In genomic region chr10:127048608-127049394, GRCm38 (mm10) we compare ENCODE assay signal across 8 mouse cellular contexts. TPM values are rescaled to one million over a fixed set of nuclear protein-coding genes. Genes with fewer than 3 reads are reported as not detected.
DNase-seq lines count a peak whose midpoint lies in the region; ATAC-seq lines count a peak whose summit lies in the region.

No protein-coding gene starts in this region.

- no peaks in the 10 kb centered on the region for H3K9me3 ChIP-seq in forebrain, embryonic 11.5 days (ENCODE audit: control insufficient read depth, low read length)
- H3K9me3 ChIP-seq in forebrain, embryonic 15.5 days: no peaks in the 10 kb centered on the region
- no peaks in the 10 kb centered on the region for H3K9me3 ChIP-seq in lung, embryonic 15.5 days
- H3K9me3 ChIP-seq in intestine, embryonic 14.5 days (ENCODE audit: control insufficient read depth, low read length): no peaks in the 10 kb centered on the region
- no peaks in the 10 kb centered on the region for H3K9me3 ChIP-seq in neural tube, embryonic 11.5 days (ENCODE audit: control insufficient read depth, low read length)

- ATAC-seq in forebrain, embryonic 11.5 days (replicated peaks; ENCODE audit: low FRiP score): no peak
- no peak for ATAC-seq in forebrain, embryonic 15.5 days (replicated peaks)
- no peak for ATAC-seq in lung, embryonic 15.5 days (ENCODE audit: borderline replicate concordance, extremely low read depth, low FRiP score, low TSS enrichment)
- ATAC-seq in intestine, embryonic 14.5 days (replicated peaks; ENCODE audit: low FRiP score, low TSS enrichment, low read depth): no peak
- no peak for ATAC-seq in neural tube, embryonic 11.5 days (ENCODE audit: insufficient read depth, low FRiP score, low TSS enrichment)

- H3K36me3 ChIP-seq in forebrain, embryonic 11.5 days (ENCODE audit: control insufficient read depth, insufficient read depth, low read length): no peaks in the 10 kb centered on the region
- H3K36me3 ChIP-seq in forebrain, embryonic 15.5 days: peaks cover 11% of the 10 kb centered on the region; the same call in 1 of the 2 replicates
- H3K36me3 ChIP-seq in lung, embryonic 15.5 days: peaks cover 7% of the 10 kb centered on the region; the same call in 1 of the 2 replicates
- peaks cover 16% of the 10 kb centered on the region; the same call in 1 of the 2 replicates for H3K36me3 ChIP-seq in intestine, embryonic 14.5 days (ENCODE audit: control insufficient read depth, insufficient read depth, low read length)
- peaks cover 4% of the 10 kb centered on the region for H3K36me3 ChIP-seq in neural tube, embryonic 11.5 days (ENCODE audit: control insufficient read depth, insufficient read depth, low read length)

- H3K27ac ChIP-seq in forebrain, embryonic 11.5 days (ENCODE audit: low read depth, low read length): no peak overlapping the region
- H3K27ac ChIP-seq in forebrain, embryonic 15.5 days (replicated peaks): no peak overlapping the region
- no peak overlapping the region for H3K27ac ChIP-seq in lung, embryonic 15.5 days
- H3K27ac ChIP-seq in intestine, embryonic 14.5 days (ENCODE audit: low read depth): no peak overlapping the region
- no peak overlapping the region for H3K27ac ChIP-seq in neural tube, embryonic 11.5 days (ENCODE audit: low read depth, low read length)

- WGBS in forebrain, embryonic 11.5 days: 4% methylated on average over 35 of the region's 35 CpGs
- 3% methylated on average over 35 of the region's 35 CpGs for WGBS in forebrain, embryonic 15.5 days
- 4% methylated on average over 35 of the region's 35 CpGs for WGBS in lung, embryonic 15.5 days
- WGBS in intestine, embryonic 14.5 days: 5% methylated on average over 35 of the region's 35 CpGs
- 4% methylated on average over 35 of the region's 35 CpGs for WGBS in neural tube, embryonic 11.5 days

- DNase-seq in forebrain, embryonic 11.5 days (ENCODE audit: low spot score): peak; percentile 52
- DNase-seq in lung, postnatal 4 days: no peak
- no peak for DNase-seq in intestine, embryonic 14.5 days (ENCODE audit: low spot score)
- no peak for DNase-seq in neural tube, embryonic 11.5 days (ENCODE audit: low spot score)
- DNase-seq in urinary bladder, postnatal 14 days (ENCODE audit: low spot score): no peak
- DNase-seq in thymus, postnatal 14 days: no peak

- peak overlapping the region; percentile 5; the same call in 1 of the 2 replicates for H3K4me3 ChIP-seq in forebrain, embryonic 11.5 days (ENCODE audit: low read depth, low read length)
- H3K4me3 ChIP-seq in forebrain, embryonic 15.5 days: no peak overlapping the region
- peak overlapping the region; percentile 20; the same call in 1 of the 2 replicates for H3K4me3 ChIP-seq in lung, embryonic 15.5 days
- H3K4me3 ChIP-seq in intestine, embryonic 14.5 days (ENCODE audit: low read depth, low read length): peak overlapping the region; percentile 16
- peak overlapping the region; percentile 3; the same call in 1 of the 2 replicates for H3K4me3 ChIP-seq in neural tube, embryonic 11.5 days (ENCODE audit: low read depth, low read length)

- H3K9ac ChIP-seq in forebrain, embryonic 11.5 days (ENCODE audit: low read length): no peak overlapping the region; the same call in none of the 2 replicates
- H3K9ac ChIP-seq in forebrain, embryonic 15.5 days (replicated peaks): no peak overlapping the region
- H3K9ac ChIP-seq in lung, embryonic 15.5 days: no peak overlapping the region
- H3K9ac ChIP-seq in intestine, embryonic 14.5 days (ENCODE audit: low read length): no peak overlapping the region
- H3K9ac ChIP-seq in neural tube, embryonic 11.5 days (ENCODE audit: low read length): no peak overlapping the region

- H3K27me3 ChIP-seq in forebrain, embryonic 11.5 days (ENCODE audit: control insufficient read depth, insufficient read depth, low read length): peaks cover 36% of the 10 kb centered on the region
- H3K27me3 ChIP-seq in forebrain, embryonic 15.5 days: peaks cover 41% of the 10 kb centered on the region
- H3K27me3 ChIP-seq in lung, embryonic 15.5 days: peaks cover 54% of the 10 kb centered on the region
- H3K27me3 ChIP-seq in intestine, embryonic 14.5 days (replicated peaks; ENCODE audit: control insufficient read depth, insufficient read depth, low read length): peaks cover 51% of the 10 kb centered on the region
- H3K27me3 ChIP-seq in neural tube, embryonic 11.5 days (ENCODE audit: control insufficient read depth, insufficient read depth, low read length): peaks cover 36% of the 10 kb centered on the region

- H3K4me1 ChIP-seq in forebrain, embryonic 11.5 days (replicated peaks; ENCODE audit: control insufficient read depth, insufficient read depth, low read length): peaks cover 6% of the 10 kb centered on the region; the same call in 1 of the 2 replicates
- peaks cover 5% of the 10 kb centered on the region; the same call in 1 of the 2 replicates for H3K4me1 ChIP-seq in forebrain, embryonic 15.5 days
- H3K4me1 ChIP-seq in lung, embryonic 15.5 days: peaks cover 17% of the 10 kb centered on the region
- H3K4me1 ChIP-seq in intestine, embryonic 14.5 days (replicated peaks; ENCODE audit: control insufficient read depth, insufficient read depth, low read length): no peaks in the 10 kb centered on the region
- H3K4me1 ChIP-seq in neural tube, embryonic 11.5 days (ENCODE audit: control insufficient read depth, insufficient read depth, low read length): no peaks in the 10 kb centered on the region; the same call in 1 of the 2 replicates

- H3K4me2 ChIP-seq in forebrain, embryonic 11.5 days (ENCODE audit: low read depth, low read length, severe bottlenecking): peak overlapping the region; percentile 11; the same call in 1 of the 2 replicates
- no peak overlapping the region for H3K4me2 ChIP-seq in forebrain, embryonic 15.5 days (replicated peaks)
- peak overlapping the region; percentile 44 for H3K4me2 ChIP-seq in lung, embryonic 15.5 days
- H3K4me2 ChIP-seq in intestine, embryonic 14.5 days (ENCODE audit: low read length): peak overlapping the region; percentile 31
- H3K4me2 ChIP-seq in neural tube, embryonic 11.5 days (ENCODE audit: low read depth): no peak overlapping the region

RNA-seq across cellular contexts. Expression of gene Cyp27b1, which starts 0.8 kb away (rescaled TPM):
- 0.23 TPM in 1 of 2 replicates, not detected in the other for polyA plus RNA-seq in forebrain, embryonic 11.5 days (2014; fragmentation: Nextera tagmentation; extraction: Ambion mirVana)
- 0.11 and 0.15 TPM in 2 replicates for polyA plus RNA-seq in forebrain, embryonic 15.5 days (2015; fragmentation: Nextera tagmentation; extraction: Ambion mirVana)
- polyA plus RNA-seq in lung, embryonic 15.5 days (2015; fragmentation: Nextera tagmentation; extraction: Ambion mirVana): 0.16 and 0.25 TPM in 2 replicates
- 0.07 and 0.15 TPM in 2 replicates for polyA plus RNA-seq in intestine, embryonic 14.5 days (2014; fragmentation: Nextera tagmentation; extraction: Ambion mirVana)
- 0.09 and 0.14 TPM in 2 replicates for polyA plus RNA-seq in neural tube, embryonic 11.5 days (2014; fragmentation: Nextera tagmentation; extraction: Ambion mirVana)

RNA-seq across cellular contexts. Expression of gene Eef1akmt3, which starts 7.5 kb away (rescaled TPM):
- polyA plus RNA-seq in forebrain, embryonic 11.5 days (2014; fragmentation: Nextera tagmentation; extraction: Ambion mirVana): 0.11 TPM in 1 of 2 replicates, not detected in the other
- 0.14 and 0.28 TPM in 2 replicates for polyA plus RNA-seq in forebrain, embryonic 15.5 days (2015; fragmentation: Nextera tagmentation; extraction: Ambion mirVana)
- polyA plus RNA-seq in lung, embryonic 15.5 days (2015; fragmentation: Nextera tagmentation; extraction: Ambion mirVana): 0.52 and 0.58 TPM in 2 replicates
- 0.31 and 0.50 TPM in 2 replicates for polyA plus RNA-seq in intestine, embryonic 14.5 days (2014; fragmentation: Nextera tagmentation; extraction: Ambion mirVana)
- polyA plus RNA-seq in neural tube, embryonic 11.5 days (2014; fragmentation: Nextera tagmentation; extraction: Ambion mirVana): 0.23 and 0.32 TPM in 2 replicates

RNA-seq across cellular contexts. Expression of gene Mettl1, which starts 7.6 kb away (rescaled TPM):
- 42.5 and 44.0 TPM in 2 replicates for polyA plus RNA-seq in forebrain, embryonic 11.5 days (2014; fragmentation: Nextera tagmentation; extraction: Ambion mirVana)
- 20.6 and 22.7 TPM in 2 replicates for polyA plus RNA-seq in forebrain, embryonic 15.5 days (2015; fragmentation: Nextera tagmentation; extraction: Ambion mirVana)
- 45.8 and 49.6 TPM in 2 replicates for polyA plus RNA-seq in lung, embryonic 15.5 days (2015; fragmentation: Nextera tagmentation; extraction: Ambion mirVana)
- 60.8 and 65.2 TPM in 2 replicates for polyA plus RNA-seq in intestine, embryonic 14.5 days (2014; fragmentation: Nextera tagmentation; extraction: Ambion mirVana)
- 42.0 and 43.6 TPM in 2 replicates for polyA plus RNA-seq in neural tube, embryonic 11.5 days (2014; fragmentation: Nextera tagmentation; extraction: Ambion mirVana)

RNA-seq across cellular contexts. Expression of gene March9, which starts 11.2 kb away (rescaled TPM):
- 2.7 and 3.7 TPM in 2 replicates for polyA plus RNA-seq in forebrain, embryonic 11.5 days (2014; fragmentation: Nextera tagmentation; extraction: Ambion mirVana)
- 5.6 and 7.0 TPM in 2 replicates for polyA plus RNA-seq in forebrain, embryonic 15.5 days (2015; fragmentation: Nextera tagmentation; extraction: Ambion mirVana)
- polyA plus RNA-seq in lung, embryonic 15.5 days (2015; fragmentation: Nextera tagmentation; extraction: Ambion mirVana): 0.61 and 0.86 TPM in 2 replicates
- polyA plus RNA-seq in intestine, embryonic 14.5 days (2014; fragmentation: Nextera tagmentation; extraction: Ambion mirVana): 1.4 and 1.9 TPM in 2 replicates
- polyA plus RNA-seq in neural tube, embryonic 11.5 days (2014; fragmentation: Nextera tagmentation; extraction: Ambion mirVana): 4.3 and 4.7 TPM in 2 replicates

RNA-seq across cellular contexts. Expression of gene Cdk4, which starts 14.5 kb away (rescaled TPM):
- polyA plus RNA-seq in forebrain, embryonic 11.5 days (2014; fragmentation: Nextera tagmentation; extraction: Ambion mirVana): 2,945 and 3,022 TPM in 2 replicates
- polyA plus RNA-seq in forebrain, embryonic 15.5 days (2015; fragmentation: Nextera tagmentation; extraction: Ambion mirVana): 1,729 and 1,809 TPM in 2 replicates
- 1,786 and 1,890 TPM in 2 replicates for polyA plus RNA-seq in lung, embryonic 15.5 days (2015; fragmentation: Nextera tagmentation; extraction: Ambion mirVana)
- polyA plus RNA-seq in intestine, embryonic 14.5 days (2014; fragmentation: Nextera tagmentation; extraction: Ambion mirVana): 1,915 and 2,068 TPM in 2 replicates
- polyA plus RNA-seq in neural tube, embryonic 11.5 days (2014; fragmentation: Nextera tagmentation; extraction: Ambion mirVana): 2,636 and 2,694 TPM in 2 replicates

Comparison
In these comparisons a context has a peak if more than half of its experiments do, and no peak if none do; other contexts are left out.
1. H3K4me2 ChIP-seq: peak in forebrain, embryonic 11.5 days (single experiment), lung, embryonic 15.5 days (single experiment) and intestine, embryonic 14.5 days (single experiment); none in forebrain, embryonic 15.5 days (single experiment) and neural tube, embryonic 11.5 days (single experiment).